Mouse (Mus musculus) bone marrow, adult 2 months (tissue): ENCODE measurements around the gene Xpr1. TPM values are rescaled to one million over a fixed set of nuclear protein-coding genes. Genes with fewer than 3 reads are reported as not detected.
A peak's percentile ranks its signal among the peaks of the same experiment; 100 is the strongest.

ENCODE experiments used
- H3K27ac ChIP-seq: fragments of 200-500 bp; 2 replicates; pipeline ENCODE4 v1.5.1; 2012; ENCODE audit warnings: low read depth, mild to moderate bottlenecking, control low read depth, inconsistent platforms, low read length; ENCODE audit not compliant: control insufficient read depth, poor library complexity, insufficient read depth
- H3K4me1 ChIP-seq: fragments of 200-500 bp; 2 replicates; pipeline ENCODE4 v1.6.1; 2011; ENCODE audit warnings: low read length; ENCODE audit not compliant: control insufficient read depth, insufficient read depth
- H3K4me3 ChIP-seq: fragments of 200-500 bp; replicated peaks from 2 replicates; pipeline ENCODE3; 2011; ENCODE audit warnings: mild to moderate bottlenecking, low read depth, low read length, control low read depth; ENCODE audit not compliant: control insufficient read depth
- CTCF ChIP-seq: fragments of 200-500 bp; IDR thresholded peaks from 2 replicates; pipeline ENCODE4 v1.5.1; 2011; ENCODE audit warnings: low read length, control low read depth; ENCODE audit not compliant: control insufficient read depth, insufficient read depth
- POLR2A ChIP-seq: fragments of 200-500 bp; IDR thresholded peaks from 2 replicates; pipeline ENCODE4 v1.6.1; 2011; ENCODE audit warnings: low read depth, mild to moderate bottlenecking, control low read depth, low read length, borderline replicate concordance; ENCODE audit not compliant: control insufficient read depth
- WGBS: fragments of 180-500 bp; shearing (Covaris S2); methylation state at CpG from one replicate; pipeline ENCODE4 v1.1.7; 2018; 5-methylcytosine and 5-hydroxymethylcytosine counted together
- polyA plus RNA-seq: library from polyadenylated mRNA; stranded (reverse); fragments of >200 nt; gene quantifications from 2 replicates; pipeline ENCODE4 v1.2.4, GENCODE M21; 2011; ENCODE audit warnings: low replicate concordance; ENCODE audit not compliant: missing spikeins, insufficient read depth, insufficient read length

The Xpr1 gene
- 8.0 and 8.4 TPM in 2 replicates for polyA plus RNA-seq

- under 1% methylated on average over 81 of the region's 82 CpGs for WGBS
- peak within 1 kb of the TSS; percentile 94 for H3K27ac ChIP-seq
Measured at GRCm38 (mm10) chr1:155416701-155417677, at the start of gene Xpr1. Xpr1 (minus strand) TSS chr1:155417415.

GRCm38 (mm10) chr1:155463442-155463841 is 46.2 kb upstream of the Xpr1 start:
- 81% methylated on average over 10 of the region's 10 CpGs for WGBS
- Histone ChIP-seq H3K4me1 (no peaks in the 10 kb centered on the region), H3K27ac (no peak overlapping the region), H3K4me3 (no peak overlapping the region)
- no peak for TF ChIP-seq POLR2A
- TF ChIP-seq CTCF: no peak

More at GRCm38 (mm10) chr1:155416701-155417677, at the start of gene Xpr1:
- TF ChIP-seq POLR2A: peak; percentile 75; the same call in 1 of the 2 replicates
- TF ChIP-seq CTCF: 0 out of 2 replicates have a peak, but pooled peaks have one; percentile 3
- no peaks in the 10 kb centered on the region; the same call in 1 of the 2 replicates for H3K4me1 ChIP-seq
- peak within 1 kb of the TSS; percentile 98 for H3K4me3 ChIP-seq

DNA sequence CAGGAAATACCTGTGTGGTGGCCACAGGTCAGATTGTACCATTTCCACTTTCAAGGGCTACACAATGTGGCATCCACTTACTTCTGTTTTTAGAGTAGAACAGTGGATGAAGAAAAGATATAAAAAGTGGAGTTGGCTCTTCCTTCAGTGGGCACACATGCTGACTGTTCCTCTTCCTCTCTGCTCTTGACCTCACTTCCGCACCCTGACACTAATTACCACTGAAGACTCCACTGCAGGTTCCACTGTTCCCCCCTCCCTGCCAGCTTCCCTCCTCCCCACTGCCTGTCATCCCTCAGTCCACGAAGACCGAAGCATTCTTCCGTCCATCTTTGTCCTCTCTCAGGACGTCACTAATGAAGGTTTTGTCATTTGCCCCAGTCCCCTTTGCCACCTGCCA is 45.4 kb upstream of the Xpr1 start:
- Histone ChIP-seq H3K27ac (no peak overlapping the region), H3K4me1 (no peaks in the 10 kb centered on the region), H3K4me3 (no peak overlapping the region)
- TF ChIP-seq POLR2A (no peak), CTCF (no peak)
- 62% methylated on average over 5 of the region's 5 CpGs for WGBS

GRCm38 (mm10) chr1:155457532-155457931 is 40.3 kb upstream of the Xpr1 start:
- Histone ChIP-seq H3K27ac (no peak overlapping the region), H3K4me1 (no peaks in the 10 kb centered on the region), H3K4me3 (no peak overlapping the region)
- no peak for TF ChIP-seq POLR2A
- TF ChIP-seq CTCF: no peak
- 71% methylated on average over 7 of the region's 7 CpGs for WGBS

DNA sequence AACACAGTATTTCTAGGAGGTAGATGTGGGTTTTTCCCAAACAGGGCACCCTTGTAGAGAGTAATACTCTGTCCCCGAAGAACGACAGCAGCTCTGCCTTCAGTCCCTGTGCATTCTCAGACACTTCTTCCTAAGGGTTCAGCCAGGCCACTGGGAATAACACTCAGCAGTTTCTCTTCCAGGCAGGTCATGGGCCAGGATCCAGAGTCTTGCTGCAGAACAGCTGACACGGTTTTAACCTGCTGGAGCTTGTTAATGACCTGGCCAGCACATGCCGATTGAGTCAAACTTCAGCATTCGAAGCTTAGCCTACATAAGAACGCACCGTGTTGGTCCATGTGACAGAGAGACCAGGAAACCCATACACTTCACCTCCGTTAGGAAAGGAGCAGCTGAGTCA is 36.0 kb upstream of the Xpr1 start:
- Histone ChIP-seq H3K27ac (no peak overlapping the region), H3K4me1 (no peaks in the 10 kb centered on the region), H3K4me3 (no peak overlapping the region)
- TF ChIP-seq CTCF (no peak), POLR2A (no peak)
- 86% methylated on average over 8 of the region's 8 CpGs for WGBS

DNA sequence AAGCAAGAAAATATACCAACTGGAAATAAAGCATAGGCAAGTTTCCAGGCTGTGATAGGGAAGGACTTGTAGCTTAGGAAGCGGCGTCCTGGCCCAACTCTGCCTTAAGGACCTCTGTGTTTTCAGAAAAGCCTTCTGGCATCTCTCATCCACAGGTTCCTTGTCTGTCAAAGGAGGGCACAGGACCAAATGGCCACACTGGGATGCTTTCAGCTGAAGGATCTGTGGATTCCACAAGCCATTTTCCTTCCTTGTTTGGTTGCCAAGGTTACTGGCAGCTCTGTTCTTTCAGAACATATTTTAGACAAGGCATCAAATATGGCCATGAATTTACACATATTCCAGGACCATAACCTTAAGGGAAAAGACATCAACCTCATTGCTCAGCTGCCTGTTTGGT is 31.7 kb upstream of the Xpr1 start:
- TF ChIP-seq POLR2A: no peak
- no peak for TF ChIP-seq CTCF
- Histone ChIP-seq H3K4me1 (no peaks in the 10 kb centered on the region), H3K27ac (no peak overlapping the region), H3K4me3 (no peak overlapping the region)
- WGBS: 86% methylated on average over 2 of the region's 2 CpGs

DNA sequence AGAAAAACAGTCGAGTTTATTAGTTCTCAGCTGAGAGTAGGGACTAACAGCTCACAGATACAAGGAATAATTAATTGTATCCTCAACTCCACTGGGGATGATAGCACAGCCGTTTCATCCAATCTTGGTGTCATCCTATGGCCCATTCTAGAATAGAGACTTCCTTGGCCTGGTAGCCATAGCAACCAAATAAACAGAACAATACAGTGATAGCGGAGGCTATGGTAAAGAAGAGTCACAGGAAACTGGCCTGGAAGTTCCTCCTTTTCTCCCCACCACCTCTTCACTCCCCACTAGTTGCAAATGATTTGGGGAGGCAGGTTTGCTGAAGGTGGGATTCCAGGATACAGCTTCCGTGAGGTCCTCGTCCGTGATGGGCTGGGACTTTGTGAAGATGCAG is 30.1 kb upstream of the Xpr1 start:
- 60% methylated on average over 6 of the region's 6 CpGs for WGBS

DNA sequence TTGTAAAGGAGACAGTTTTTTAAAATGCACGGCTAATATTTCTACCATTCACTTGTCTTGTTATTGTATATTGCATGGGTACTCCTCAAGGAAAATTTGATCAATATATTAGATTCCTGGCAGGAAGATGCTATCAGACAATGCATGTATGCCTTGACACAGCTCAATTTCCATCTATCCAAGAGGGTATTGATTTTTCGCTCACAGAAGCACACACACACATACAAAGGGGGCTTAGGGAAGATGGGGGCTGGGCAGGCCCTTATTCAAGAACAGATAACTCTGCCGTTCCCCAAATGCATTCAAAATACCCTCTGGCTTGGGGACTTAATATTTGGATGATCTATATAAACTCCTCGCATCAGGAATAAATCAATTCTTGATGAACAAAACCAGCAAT is 25.9 kb upstream of the Xpr1 start:
- TF ChIP-seq CTCF: no peak
- TF ChIP-seq POLR2A: no peak
- no peak overlapping the region for H3K4me3 ChIP-seq
- no peaks in the 10 kb centered on the region for H3K4me1 ChIP-seq
- WGBS: 83% methylated on average over 4 of the region's 4 CpGs
- no peak overlapping the region for H3K27ac ChIP-seq

More for the DNA sequence above, 30.1 kb upstream of the Xpr1 start:
- Histone ChIP-seq H3K4me3 (no peak overlapping the region), H3K27ac (no peak overlapping the region), H3K4me1 (no peaks in the 10 kb centered on the region)
- TF ChIP-seq POLR2A (no peak), CTCF (no peak)
